Mouse (Mus musculus) midbrain, embryonic 16.5 days (tissue): ENCODE results near the gene Gm40460. TPM values are rescaled to one million over a fixed set of nuclear protein-coding genes. Genes with fewer than 3 reads are reported as not detected.
"Not testable (repeated sequence)": the region's sequence is repeated elsewhere in the genome, so short reads cannot be mapped to it uniquely, and the experiment has no call there.

Source experiments
- ATAC-seq: fragments of 200-750 bp; cut with Nextera tagmentation; 2 replicates; pipeline ENCODE4 v1.8.0; 2017; ENCODE audit warnings: moderate TSS enrichment
- H3K27ac ChIP-seq: fragments of 300-500 bp; sonication (generic); 2 replicates; pipeline ENCODE4 v1.5.1; 2014; ENCODE audit warnings: mild to moderate bottlenecking, low read length, mixed read lengths
- H3K27me3 ChIP-seq: fragments of 300-500 bp; sonication (generic); 2 replicates; pipeline ENCODE4 v1.6.1; 2014; ENCODE audit warnings: low read depth, low read length, mixed read lengths; ENCODE audit not compliant: control insufficient read depth, insufficient read depth
- H3K36me3 ChIP-seq: fragments of 300-500 bp; sonication (generic); 2 replicates; pipeline ENCODE4 v1.6.1; 2014; ENCODE audit warnings: mild to moderate bottlenecking, low read length, moderate library complexity, mixed read lengths; ENCODE audit not compliant: control insufficient read depth, insufficient read depth
- H3K4me1 ChIP-seq: fragments of 300-500 bp; sonication (generic); 2 replicates; pipeline ENCODE4 v1.6.1; 2014; ENCODE audit warnings: mild to moderate bottlenecking, low read length, mixed read lengths; ENCODE audit not compliant: control insufficient read depth, insufficient read depth
- H3K4me2 ChIP-seq: fragments of 300-500 bp; sonication (generic); 2 replicates; pipeline ENCODE4 v1.6.1; 2014; ENCODE audit warnings: mild to moderate bottlenecking, low read length, mixed read lengths
- H3K4me3 ChIP-seq: fragments of 300-500 bp; sonication (generic); 2 replicates; pipeline ENCODE4 v1.5.1; 2014; ENCODE audit warnings: low read depth, mild to moderate bottlenecking, low read length, moderate library complexity, mixed read lengths
- H3K9ac ChIP-seq: fragments of 300-500 bp; sonication (generic); 2 replicates; pipeline ENCODE4 v1.6.1; 2014; ENCODE audit warnings: low read depth, low read length, mixed read lengths
- H3K9me3 ChIP-seq: fragments of 300-500 bp; sonication (generic); replicated peaks from 2 replicates; pipeline ENCODE4 v1.6.1; 2014; ENCODE audit warnings: mild to moderate bottlenecking, low read length, mixed read lengths; ENCODE audit not compliant: control insufficient read depth, poor library complexity, severe bottlenecking
- WGBS: fragments of 180-500 bp; shearing (Covaris S2); extraction: QIAGEN DNeasy Blood & Tissue Kit; methylation state at CpG from one replicate; pipeline ENCODE4 v1.1.7; 2014; 5-methylcytosine and 5-hydroxymethylcytosine counted together
- polyA plus RNA-seq: library from polyadenylated mRNA; unstranded; fragments of >200 nt; fragmentation: Nextera tagmentation; extraction: Ambion mirVana; gene quantifications from 2 replicates; pipeline ENCODE4 v1.2.1, GENCODE M21; 2015

The Gm40460 gene
- polyA plus RNA-seq, 1 experiment from 2014 or later, result not detected

- 55% methylated on average over 1 of the region's 1 CpGs for WGBS
- H3K9ac ChIP-seq, H3K4me1 ChIP-seq, H3K27ac ChIP-seq, ATAC-seq, H3K27me3 ChIP-seq, H3K9me3 ChIP-seq, H3K4me2 ChIP-seq, H3K4me3 ChIP-seq, H3K36me3 ChIP-seq: not testable (repeated sequence)
Observed at GRCm38 (mm10) chr7:142258254-142258653, 17.4 kb upstream of the Gm40460 start, which contains the start of gene Gm2431. Gm2431 (minus strand) TSS chr7:142258354.

DNA sequence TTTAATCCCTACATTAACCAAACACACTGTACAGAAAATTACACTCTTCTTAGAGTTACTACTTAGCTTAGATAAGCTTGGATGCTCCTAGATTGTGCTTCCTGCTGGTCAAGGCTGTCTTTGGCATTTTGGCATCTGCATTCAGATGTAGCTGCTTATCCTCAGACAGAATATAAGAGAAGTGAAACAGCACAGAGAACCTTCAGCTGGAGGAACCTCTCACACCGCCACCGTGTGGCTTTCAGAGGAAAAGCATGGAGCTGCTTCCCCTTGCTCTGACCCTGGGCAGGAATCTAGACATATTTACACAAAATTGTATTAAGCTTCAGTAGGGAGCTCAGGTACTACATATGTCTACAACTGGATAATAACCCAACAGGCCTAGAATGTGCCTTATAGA, 14.6 kb upstream of the Gm40460 start:
- Histone ChIP-seq H3K9me3 (no peaks in the 10 kb centered on the region), H3K4me1 (no peaks in the 10 kb centered on the region), H3K4me2 (no peak overlapping the region), H3K36me3 (no peaks in the 10 kb centered on the region), H3K9ac (no peak overlapping the region), H3K4me3 (no peak overlapping the region), H3K27me3 (no peaks in the 10 kb centered on the region), H3K27ac (no peak overlapping the region)
- no peak for ATAC-seq
- WGBS, result 2% methylated on average over 2 of the region's 2 CpGs

DNA sequence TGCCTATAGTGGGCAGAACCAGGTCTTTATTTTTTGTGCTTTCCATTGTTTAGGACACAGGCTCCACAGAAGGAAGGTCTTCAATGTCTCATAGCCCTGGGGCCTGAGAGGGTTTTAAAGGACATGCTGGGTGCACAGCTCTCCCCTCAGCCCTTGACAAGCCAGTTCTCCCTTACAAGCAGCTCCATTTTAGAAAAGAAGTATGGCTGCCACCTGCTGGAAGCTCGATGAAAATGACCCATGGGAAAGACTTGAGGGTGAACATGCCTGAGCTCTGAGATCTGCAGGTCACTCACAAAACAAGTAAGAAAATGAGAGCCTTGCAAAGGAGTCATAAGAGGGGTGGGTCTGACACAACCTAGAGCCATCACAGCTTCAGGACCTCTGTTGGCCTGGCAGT, 8.9 kb upstream of the Gm40460 start:
- Histone ChIP-seq H3K9me3 (no peaks in the 10 kb centered on the region), H3K4me3 (no peak overlapping the region), H3K4me1 (no peaks in the 10 kb centered on the region), H3K4me2 (no peak overlapping the region), H3K27me3 (no peaks in the 10 kb centered on the region; the same call in 1 of the 2 replicates), H3K9ac (no peak overlapping the region), H3K27ac (no peak overlapping the region), H3K36me3 (no peaks in the 10 kb centered on the region)
- no peak for ATAC-seq
- 0% methylated on average over 1 of the region's 1 CpGs for WGBS

- no peak overlapping the region for H3K4me3 ChIP-seq
- H3K27ac ChIP-seq, result no peak overlapping the region
- 30% methylated on average over 1 of the region's 1 CpGs for WGBS
- H3K36me3 ChIP-seq, result no peaks in the 10 kb centered on the region
- peaks cover 3% of the 10 kb centered on the region; the same call in 1 of the 2 replicates for H3K9me3 ChIP-seq
- no peaks in the 10 kb centered on the region for H3K27me3 ChIP-seq
- no peaks in the 10 kb centered on the region for H3K4me1 ChIP-seq
- H3K4me2 ChIP-seq, result no peak overlapping the region
- no peak for ATAC-seq
- H3K9ac ChIP-seq, result no peak overlapping the region
Observed at GRCm38 (mm10) chr7:142231540-142231939, 9.3 kb downstream of the Gm40460 start.

GRCm38 (mm10) chr7:142229871-142230270, 11.0 kb downstream of the Gm40460 start, which contains the start of gene Krtap5-5:
Krtap5-5 (minus strand) TSS chr7:142229971.
- H3K27ac ChIP-seq, H3K36me3 ChIP-seq, ATAC-seq, H3K4me3 ChIP-seq, H3K9me3 ChIP-seq, H3K27me3 ChIP-seq, H3K9ac ChIP-seq, H3K4me2 ChIP-seq, H3K4me1 ChIP-seq: not testable (repeated sequence)
- 59% methylated on average over 3 of the region's 3 CpGs for WGBS

DNA sequence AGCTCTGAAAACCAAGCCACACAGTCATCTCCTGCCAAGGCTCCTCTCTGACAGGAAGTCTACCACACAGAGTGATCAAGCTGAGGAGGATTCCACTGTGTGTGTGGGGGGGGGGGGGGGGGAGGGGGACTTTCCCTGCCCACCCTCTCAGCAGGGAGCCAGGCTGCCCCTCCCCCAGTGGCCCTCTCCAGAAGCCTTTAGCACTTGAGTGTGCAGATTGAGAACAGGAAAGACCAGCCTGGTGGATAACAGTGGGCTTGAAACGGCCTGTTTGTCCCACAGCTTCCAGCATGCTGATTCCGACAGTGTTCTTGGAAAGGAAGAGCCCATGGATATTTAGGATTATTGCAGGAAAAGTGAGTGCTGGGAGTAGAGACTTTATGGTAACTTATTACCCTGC, 16.4 kb downstream of the Gm40460 start:
- no peak overlapping the region for H3K9ac ChIP-seq
- H3K9me3 ChIP-seq, result no peaks in the 10 kb centered on the region
- H3K4me3 ChIP-seq, result no peak overlapping the region
- no peaks in the 10 kb centered on the region for H3K4me1 ChIP-seq
- no peak overlapping the region for H3K27ac ChIP-seq
- WGBS, result 60% methylated on average over 2 of the region's 2 CpGs
- H3K4me2 ChIP-seq, result no peak overlapping the region
- H3K27me3 ChIP-seq, result no peaks in the 10 kb centered on the region
- no peaks in the 10 kb centered on the region for H3K36me3 ChIP-seq
- no peak for ATAC-seq

- H3K4me1 ChIP-seq, H3K9me3 ChIP-seq, H3K4me2 ChIP-seq, H3K27ac ChIP-seq, ATAC-seq, H3K27me3 ChIP-seq, H3K36me3 ChIP-seq, H3K4me3 ChIP-seq, H3K9ac ChIP-seq: not testable (repeated sequence)
- WGBS, result 57% methylated on average over 1 of the region's 1 CpGs
Observed at GRCm38 (mm10) chr7:142212136-142212535, 28.7 kb downstream of the Gm40460 start.

DNA sequence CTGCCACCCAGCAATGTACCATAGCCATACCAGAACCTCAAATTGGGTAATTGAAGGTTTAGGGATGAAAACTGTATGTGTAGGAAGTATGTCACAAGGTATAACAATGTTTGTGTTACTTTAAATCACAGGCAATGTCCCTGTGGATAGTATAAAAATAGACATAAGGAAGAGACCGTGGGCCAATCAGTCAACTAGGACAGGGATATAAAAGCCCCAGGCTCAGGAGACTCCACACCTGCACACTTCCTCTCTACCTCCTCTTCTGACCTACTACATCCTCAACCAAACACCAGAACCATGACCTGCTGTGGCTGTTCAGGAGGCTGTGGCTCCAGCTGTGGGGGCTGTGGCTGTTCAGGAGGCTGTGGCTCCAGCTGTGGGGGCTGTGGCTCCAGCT, 29.3 kb downstream of the Gm40460 start, which contains the start of gene Gm7579:
Gene Gm7579, plus strand, starts transcription at position 301 of the 400 bp plus-strand sequence.
- ATAC-seq, result no peak
- 75% methylated on average over 1 of the region's 1 CpGs for WGBS
- no peaks in the 10 kb centered on the region for H3K4me1 ChIP-seq

GRCm38 (mm10) chr7:142206891-142207290, 34.0 kb downstream of the Gm40460 start:
- 70% methylated on average over 5 of the region's 5 CpGs for WGBS
- not testable (repeated sequence) for ATAC-seq, H3K36me3 ChIP-seq, H3K27me3 ChIP-seq, H3K27ac ChIP-seq, H3K4me2 ChIP-seq, H3K4me3 ChIP-seq, H3K9me3 ChIP-seq, H3K4me1 ChIP-seq, H3K9ac ChIP-seq

More for the DNA sequence above, 29.3 kb downstream of the Gm40460 start, which contains the start of gene Gm7579:
- no peak within 1 kb of the TSS for H3K4me2 ChIP-seq
- H3K27ac ChIP-seq, result no peak within 1 kb of the TSS
- no peak within 1 kb of the TSS for H3K4me3 ChIP-seq
- no peaks in the 10 kb centered on the region for H3K9me3 ChIP-seq
- no peaks in the 10 kb centered on the region for H3K36me3 ChIP-seq
- no peak within 1 kb of the TSS for H3K9ac ChIP-seq
- H3K27me3 ChIP-seq, result no peaks in the 10 kb centered on the region
